Mouse (Mus musculus) urinary bladder, postnatal 14 days (tissue): ENCODE data around the gene Rbms1.

Experiments used
- DNase-seq: peaks from one replicate; pipeline ENCODE4 v3.0.0; 2021; ENCODE audit warnings: low spot score

Rbms1 gene

GRCm38 (mm10) chr2:60962671-60963421 is at the start of gene Rbms1:
Rbms1 (minus strand) TSS chr2:60963192.
- DNase-seq, result peak; percentile 72

DNA sequence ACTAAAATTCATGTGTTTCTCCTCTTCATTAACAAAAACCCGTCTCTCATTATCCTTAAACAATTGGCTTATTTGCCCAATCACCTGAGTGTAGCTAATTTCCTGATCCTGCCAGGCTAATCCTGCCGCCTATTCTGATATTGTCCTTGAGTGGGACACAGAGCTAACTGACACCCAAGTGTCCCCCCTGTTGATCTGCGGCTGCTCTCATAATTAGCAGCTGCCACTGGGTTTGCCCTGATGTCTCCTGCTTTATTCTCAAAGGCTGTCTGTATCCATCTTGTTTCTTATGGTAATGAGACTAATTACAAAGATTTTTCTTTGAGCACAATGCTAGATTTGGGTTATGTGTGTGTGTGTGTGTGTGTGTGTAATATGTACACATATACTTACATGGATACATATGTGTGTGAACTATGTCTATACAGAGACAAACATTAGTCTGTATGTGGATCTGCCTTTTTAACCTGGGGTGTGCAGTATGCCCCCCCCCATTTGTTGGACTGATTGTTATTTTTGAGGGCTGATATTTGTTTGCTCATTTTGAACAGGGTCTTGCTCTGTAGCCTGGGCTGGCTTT is 49.3 kb upstream of the Rbms1 start:
- no peak for DNase-seq

DNA sequence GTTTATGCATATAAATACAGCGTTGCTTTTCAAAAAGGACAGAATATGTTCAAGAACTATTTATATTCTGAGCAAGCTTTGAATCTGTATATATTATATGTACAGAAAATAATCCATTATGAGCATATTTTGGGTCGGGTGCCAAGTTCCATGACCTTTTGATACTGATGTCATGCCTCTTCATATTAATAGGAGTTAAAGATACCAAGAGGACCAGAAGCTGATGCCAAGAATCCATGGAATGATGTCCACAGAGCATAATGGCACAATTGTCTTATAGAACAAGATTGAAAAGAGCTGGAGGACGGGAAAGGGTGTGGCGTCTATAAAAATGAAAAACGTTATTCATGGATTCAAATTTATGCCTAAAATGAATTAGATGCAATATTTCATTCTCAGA is 23.3 kb upstream of the Rbms1 start:
- DNase-seq, result no peak

DNA sequence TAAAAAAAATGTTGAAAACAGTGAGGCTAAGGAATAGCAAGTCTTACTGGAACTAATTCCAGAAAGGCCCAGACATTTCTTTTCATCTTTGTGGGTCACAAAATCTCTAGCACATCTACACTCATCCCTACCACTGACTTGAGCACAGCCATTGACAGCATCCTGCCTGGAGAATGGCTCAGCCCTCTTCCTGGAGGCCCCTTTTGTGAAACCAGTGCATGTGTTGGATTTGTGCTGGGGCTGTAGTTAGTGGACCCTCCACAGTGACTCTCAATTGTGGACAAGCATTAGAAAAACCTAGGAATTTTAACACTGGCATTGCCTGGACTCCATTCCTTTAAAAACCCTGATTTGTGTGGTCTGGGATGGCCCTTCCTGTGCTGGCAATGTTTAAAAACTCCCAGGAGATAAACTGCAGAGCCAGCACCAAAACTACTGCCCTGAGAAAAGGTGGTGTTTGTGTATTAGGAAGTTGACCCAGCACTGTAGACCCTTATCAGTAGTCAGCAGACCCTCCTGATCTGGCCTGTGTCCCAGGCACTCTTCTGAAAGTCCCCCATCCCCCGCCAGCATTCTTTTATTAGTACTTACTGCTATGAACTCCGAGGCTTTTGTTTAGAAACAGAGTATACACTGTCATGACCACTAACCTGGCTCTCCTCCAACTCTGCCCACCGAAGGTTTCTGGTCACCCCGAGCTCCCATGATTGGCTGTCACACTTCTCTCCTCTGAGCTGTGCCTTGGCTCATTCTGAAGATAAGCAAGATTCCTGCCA is 15.7 kb upstream of the Rbms1 start:
- no peak for DNase-seq

DNA sequence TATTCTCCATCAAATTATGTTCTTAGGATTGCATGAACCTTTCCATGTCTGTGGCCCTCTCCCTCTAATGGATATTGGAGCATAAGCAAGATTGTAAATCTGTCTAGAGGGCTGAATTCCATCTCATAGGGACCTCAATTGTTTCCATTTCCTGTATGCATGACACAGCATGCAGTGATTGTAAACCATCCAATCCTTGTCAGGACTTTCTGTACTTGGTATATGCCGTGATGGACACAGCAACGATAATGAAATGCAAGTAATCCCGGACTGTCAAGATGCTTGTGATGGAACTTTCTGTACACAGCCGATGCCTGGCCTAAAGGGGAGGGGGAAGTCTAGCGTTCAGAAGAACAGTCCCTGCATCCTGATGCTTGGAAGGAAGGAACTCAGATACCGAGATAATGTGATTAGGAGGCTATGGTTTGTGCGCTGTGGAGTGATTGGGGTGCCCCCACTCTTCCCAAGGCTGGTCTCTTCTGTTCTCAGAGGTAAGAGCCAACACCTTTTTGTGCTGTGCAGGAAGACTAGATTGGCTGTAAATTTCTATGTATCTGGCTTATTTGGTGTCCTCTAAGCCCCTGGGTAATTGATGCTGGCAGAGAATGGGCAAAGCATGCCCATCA is 9.3 kb upstream of the Rbms1 start:
- DNase-seq, result no peak

DNA sequence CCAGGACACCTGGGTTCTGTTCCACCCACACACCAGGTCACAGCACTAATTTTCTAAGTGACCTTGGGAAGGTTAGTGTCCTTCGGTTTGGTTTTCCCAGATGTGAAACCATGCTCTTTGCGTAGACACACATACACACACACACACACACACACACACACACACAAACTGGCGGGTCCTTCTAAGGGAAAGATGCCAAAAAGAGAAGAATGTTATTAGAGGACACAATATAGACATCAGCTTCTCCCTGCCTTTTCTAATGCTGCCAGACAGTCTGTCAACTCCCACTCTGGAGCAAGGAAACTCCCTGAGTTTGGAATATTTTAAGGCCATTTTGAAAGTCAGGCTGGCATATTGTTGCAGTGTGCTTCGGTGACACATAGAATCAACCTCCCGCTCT is 624 bp upstream of the Rbms1 start:
- no peak for DNase-seq

GRCm38 (mm10) chr2:60962001-60962670 is 856 bp downstream of the Rbms1 start:
- DNase-seq, result peak; percentile 77

DNA sequence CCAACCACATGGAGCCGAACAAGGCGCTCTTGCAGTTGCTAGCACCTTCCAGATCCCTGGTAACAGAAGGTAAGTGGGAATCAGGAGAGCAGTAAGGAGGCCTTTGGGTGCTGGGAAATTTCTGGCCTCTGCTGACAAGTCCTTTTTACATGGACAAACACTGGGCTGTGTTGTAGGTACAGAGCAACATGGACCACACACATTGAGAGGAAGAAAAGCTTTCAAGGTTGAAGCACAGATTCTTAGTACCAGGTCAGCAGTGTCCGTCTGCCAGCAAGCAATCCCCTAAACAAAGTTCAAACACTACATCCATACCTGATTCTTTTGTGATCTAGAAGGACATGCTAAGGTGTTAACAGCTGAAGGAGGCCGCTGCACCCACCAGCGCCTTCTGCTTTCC is 1.7 kb downstream of the Rbms1 start:
- DNase-seq, result no peak

DNA sequence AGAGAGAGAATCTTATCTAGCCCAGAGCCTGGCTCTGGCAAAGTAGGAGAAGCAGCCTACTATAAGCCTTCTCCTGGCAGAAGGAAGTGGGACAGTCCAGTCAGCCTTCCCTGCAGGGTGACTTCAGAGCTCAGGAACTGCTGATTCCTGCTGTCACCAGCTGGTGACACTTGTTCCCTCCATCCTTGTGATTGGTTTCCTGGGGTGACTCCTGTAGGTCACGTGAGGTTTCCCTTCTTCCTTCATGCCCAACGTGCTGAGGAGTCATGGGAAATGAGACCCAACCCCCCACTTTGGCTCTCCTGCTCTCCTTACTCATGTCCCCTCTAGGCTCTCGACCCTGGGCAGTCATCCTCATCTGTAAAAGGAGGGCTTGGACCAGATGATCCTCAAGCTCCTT is 14.8 kb downstream of the Rbms1 start:
- no peak for DNase-seq

- DNase-seq, result no peak
Observed at GRCm38 (mm10) chr2:60947817-60948216, 15.2 kb downstream of the Rbms1 start.

GRCm38 (mm10) chr2:60940454-60940961 is 22.5 kb downstream of the Rbms1 start:
- no peak for DNase-seq

DNA sequence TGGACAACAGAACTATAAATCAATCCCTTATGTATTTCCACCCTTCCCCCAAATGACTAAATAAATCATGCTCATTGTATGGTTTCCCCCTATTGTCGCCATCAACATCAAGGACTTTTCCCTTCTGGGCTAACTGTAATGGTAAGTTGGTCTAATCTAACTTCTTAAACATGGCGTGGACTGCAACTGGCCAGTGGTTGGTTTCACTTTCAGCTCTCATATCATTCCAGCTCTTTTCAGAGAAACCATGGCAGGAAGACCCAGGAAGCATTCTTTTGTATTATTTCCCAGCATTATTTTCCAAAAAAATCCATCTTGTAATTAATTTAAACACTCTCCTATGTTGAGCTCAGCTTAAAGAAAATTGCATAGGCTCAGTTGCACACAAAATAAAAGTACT is 23.0 kb downstream of the Rbms1 start:
- DNase-seq, result no peak

DNA sequence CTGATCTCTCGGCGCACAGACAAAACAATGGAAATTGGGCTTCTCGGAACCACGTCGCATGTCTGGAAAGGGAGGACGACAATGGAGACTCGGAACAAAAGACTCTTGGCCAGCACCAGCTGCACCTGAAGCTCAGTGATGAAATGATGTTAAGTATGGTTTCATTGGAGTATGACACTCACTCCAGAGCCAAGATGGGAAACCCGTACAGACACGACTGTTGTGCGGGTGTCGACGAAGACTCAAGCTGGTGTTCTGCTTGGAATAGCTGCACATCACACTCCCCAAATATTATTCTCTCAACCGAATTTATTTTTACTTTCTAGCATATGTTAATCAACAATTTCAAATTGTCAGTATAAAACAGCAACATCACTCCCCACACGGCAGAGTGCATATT is 26.1 kb downstream of the Rbms1 start:
- no peak for DNase-seq

- DNase-seq, result no peak
Observed at GRCm38 (mm10) chr2:60928948-60929347, 34.0 kb downstream of the Rbms1 start.

GRCm38 (mm10) chr2:60927906-60928775 is 34.9 kb downstream of the Rbms1 start:
- DNase-seq, result no peak

DNA sequence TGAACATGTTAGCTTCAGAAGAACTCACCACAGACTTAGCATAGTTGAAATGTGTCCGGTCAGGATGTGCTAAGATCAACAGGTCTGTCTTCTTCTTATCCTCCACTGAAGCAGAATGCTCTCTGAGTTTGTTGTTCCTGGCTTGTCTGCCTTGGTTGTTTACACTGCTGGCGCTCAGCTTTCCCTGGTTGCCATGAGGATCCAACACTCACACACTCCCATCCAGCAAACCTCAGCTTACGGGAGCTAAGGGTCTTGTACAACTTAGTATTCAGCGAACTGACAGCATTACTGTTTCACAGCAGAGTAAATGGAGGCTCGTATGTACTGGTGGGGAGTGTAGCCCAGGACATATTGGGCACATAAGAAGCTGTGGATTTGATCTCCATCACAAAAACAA is 37.9 kb downstream of the Rbms1 start:
- no peak for DNase-seq

DNA sequence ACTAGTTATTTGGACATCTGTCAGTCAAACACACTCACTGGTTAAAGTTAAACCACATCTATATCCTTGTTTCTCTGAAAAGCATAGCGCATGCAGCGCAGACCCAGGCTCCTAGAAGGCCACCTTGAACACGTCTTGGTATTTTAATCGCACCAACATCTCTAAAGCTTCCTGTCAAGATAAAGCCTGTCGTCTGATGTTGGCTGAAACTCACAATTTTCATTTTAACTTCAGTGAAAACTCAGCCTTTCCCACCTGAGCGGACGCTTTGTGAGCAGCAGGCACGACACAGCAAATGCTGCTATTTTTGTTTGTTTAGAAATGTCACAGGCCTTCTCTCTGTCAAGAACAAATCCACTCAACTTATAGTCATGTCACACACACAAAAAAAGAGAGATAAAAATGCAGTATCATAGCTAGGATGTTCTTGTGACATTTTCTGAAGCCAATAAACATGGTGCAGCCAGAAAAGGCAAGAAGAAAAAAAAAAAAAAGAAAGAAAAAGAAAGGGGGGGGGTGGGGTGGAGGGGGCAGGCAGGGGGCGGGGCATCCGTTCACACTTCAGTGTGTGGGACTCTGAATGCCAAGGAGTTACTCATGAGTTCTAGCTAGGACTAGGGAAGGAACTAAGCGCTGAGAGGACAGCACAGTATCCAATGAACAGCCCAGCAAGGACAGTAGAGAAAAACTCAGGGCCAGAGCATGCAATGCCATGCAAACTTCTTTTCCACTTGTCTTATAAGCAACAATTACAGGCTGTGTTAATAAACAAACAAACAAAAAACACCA is 39.0 kb downstream of the Rbms1 start:
- no peak for DNase-seq

GRCm38 (mm10) chr2:60923111-60923510 is 39.9 kb downstream of the Rbms1 start:
- DNase-seq, result no peak

GRCm38 (mm10) chr2:60922351-60922750 is 40.6 kb downstream of the Rbms1 start:
- DNase-seq, result no peak

- DNase-seq, result no peak
Observed at GRCm38 (mm10) chr2:60920076-60920475, 42.9 kb downstream of the Rbms1 start.
